Mouse (Mus musculus): ENCODE measurements around the gene Acads.
"Not testable (repeated sequence)": the region's sequence is repeated elsewhere in the genome, so short reads cannot be mapped to it uniquely, and the experiment has no call there.

Gene Acads

GRCm38 (mm10) chr5:115149675-115150459 lies 30.7 kb upstream of the Acads start:
- DNase-seq (ENCODE audit: low read depth, low spot score), result no peak

GRCm38 (mm10) chr5:115148872-115149271 lies 29.7 kb upstream of the Acads start:
- not testable (repeated sequence) for DNase-seq (ENCODE audit: low read depth, low spot score)

- no peak for DNase-seq (ENCODE audit: low read depth, low spot score)
Measured at GRCm38 (mm10) chr5:115148378-115148777, 29.2 kb upstream of the Acads start.

GRCm38 (mm10) chr5:115147388-115147787 lies 28.2 kb upstream of the Acads start:
- no peak for DNase-seq (ENCODE audit: low read depth, low spot score)

GRCm38 (mm10) chr5:115146747-115147130 lies 27.6 kb upstream of the Acads start:
- DNase-seq (ENCODE audit: low read depth, low spot score), result no peak

GRCm38 (mm10) chr5:115145976-115146746 lies 27.0 kb upstream of the Acads start:
- DNase-seq (ENCODE audit: low read depth, low spot score), result no peak

GRCm38 (mm10) chr5:115145253-115145968 lies 26.3 kb upstream of the Acads start:
- DNase-seq (ENCODE audit: low read depth, low spot score), result peak; percentile 81

- DNase-seq (ENCODE audit: low read depth, low spot score), result no peak
Measured at GRCm38 (mm10) chr5:115144471-115144870, 25.3 kb upstream of the Acads start.

- DNase-seq (ENCODE audit: low read depth, low spot score), result no peak
Measured at GRCm38 (mm10) chr5:115143552-115143951, 24.4 kb upstream of the Acads start.

- DNase-seq (ENCODE audit: low read depth, low spot score), result peak; percentile 49
Measured at GRCm38 (mm10) chr5:115142166-115142697, 23.1 kb upstream of the Acads start.

- peak; percentile 92 for DNase-seq (ENCODE audit: low read depth, low spot score)
Measured at GRCm38 (mm10) chr5:115140726-115141125, 21.6 kb upstream of the Acads start.

GRCm38 (mm10) chr5:115139124-115139523 lies 20.0 kb upstream of the Acads start:
- no peak for DNase-seq (ENCODE audit: low read depth, low spot score)

GRCm38 (mm10) chr5:115134234-115135165 lies 15.4 kb upstream of the Acads start, which contains the start of gene Unc119b:
Gene Unc119b, minus strand, starts transcription at chr5:115134975.
- DNase-seq (ENCODE audit: low read depth, low spot score), result peak; percentile 84

- no peak for DNase-seq (ENCODE audit: low read depth, low spot score)
Measured at GRCm38 (mm10) chr5:115133358-115134066, 14.4 kb upstream of the Acads start.

- DNase-seq (ENCODE audit: low read depth, low spot score), result no peak
Measured at GRCm38 (mm10) chr5:115132465-115132864, 13.3 kb upstream of the Acads start.

GRCm38 (mm10) chr5:115129328-115129727 lies 10.2 kb upstream of the Acads start:
- no peak for DNase-seq (ENCODE audit: low read depth, low spot score)

- no peak for DNase-seq (ENCODE audit: low read depth, low spot score)
Measured at GRCm38 (mm10) chr5:115127421-115128179, 8.5 kb upstream of the Acads start.

- DNase-seq (ENCODE audit: low read depth, low spot score), result no peak
Measured at GRCm38 (mm10) chr5:115126578-115127312, 7.6 kb upstream of the Acads start.
